Mouse (Mus musculus) kidney, postnatal 0 days (tissue): ENCODE measurements around the gene Pik3c2g. TPM values are rescaled to one million over a fixed set of nuclear protein-coding genes. Genes with fewer than 3 reads are reported as not detected.
A peak's percentile ranks its signal among the peaks of the same experiment; 100 is the strongest.

Experiments used
- ATAC-seq: fragments of 200-750 bp; cut with Nextera tagmentation; replicated peaks from 2 replicates; pipeline ENCODE4 v1.8.0; 2017; ENCODE audit warnings: low read depth, moderate number of reproducible peaks, moderate TSS enrichment, moderate library complexity; ENCODE audit not compliant: low FRiP score
- DNase-seq: peaks from one replicate; pipeline ENCODE4 v3.0.0-alpha.2; 2016; ENCODE audit warnings: low spot score
- H3K27ac ChIP-seq: fragments of 300-500 bp; sonication (generic); 2 replicates; pipeline ENCODE4 v1.5.1; 2014; ENCODE audit warnings: mild to moderate bottlenecking
- H3K27me3 ChIP-seq: fragments of 300-500 bp; sonication (generic); 2 replicates; pipeline ENCODE4 v1.6.1; 2014; ENCODE audit warnings: low read length, mixed read lengths; ENCODE audit not compliant: insufficient read depth
- H3K36me3 ChIP-seq: fragments of 300-500 bp; sonication (generic); 2 replicates; pipeline ENCODE4 v1.6.1; 2014; ENCODE audit warnings: low read length, mixed read lengths; ENCODE audit not compliant: insufficient read depth
- H3K4me1 ChIP-seq: fragments of 300-500 bp; sonication (generic); replicated peaks from 2 replicates; pipeline ENCODE4 v1.6.1; 2014; ENCODE audit warnings: antibody characterized with exemption, low read length, mixed read lengths; ENCODE audit not compliant: insufficient read depth
- H3K4me2 ChIP-seq: fragments of 300-500 bp; sonication (generic); 2 replicates; pipeline ENCODE4 v1.6.1; 2014; ENCODE audit warnings: mild to moderate bottlenecking, low read length, moderate library complexity, mixed read lengths
- H3K4me3 ChIP-seq: fragments of 300-500 bp; sonication (generic); replicated peaks from 2 replicates; pipeline ENCODE4 v1.5.1; 2014; ENCODE audit warnings: low read depth, low read length
- H3K9ac ChIP-seq: fragments of 300-500 bp; sonication (generic); 2 replicates; pipeline ENCODE4 v1.6.1; 2014; ENCODE audit warnings: low read depth, low read length
- H3K9me3 ChIP-seq: fragments of 300-500 bp; sonication (generic); replicated peaks from 2 replicates; pipeline ENCODE4 v1.6.1; 2016; ENCODE audit warnings: low read length, inconsistent platforms, mixed read lengths
- CTCF ChIP-seq: IDR thresholded peaks from 2 replicates; pipeline ENCODE4 v1.5.1; 2016; ENCODE audit warnings: antibody characterized with exemption, low read depth, mild to moderate bottlenecking, moderate library complexity
- WGBS: fragments of 180-500 bp; shearing (Covaris S2); extraction: QIAGEN DNeasy Blood & Tissue Kit; methylation state at CpG from one replicate; pipeline ENCODE4 v1.1.7; 2014; 5-methylcytosine and 5-hydroxymethylcytosine counted together
- polyA plus RNA-seq: library from polyadenylated mRNA; unstranded; fragments of >200 nt; fragmentation: Nextera tagmentation; extraction: Ambion mirVana; gene quantifications from 2 replicates; pipeline ENCODE4 v1.2.1, GENCODE M21; 2015

Pik3c2g gene
- 0.28 and 0.60 TPM in 2 replicates for polyA plus RNA-seq

GRCm38 (mm10) chr6:139586892-139587291 is at the start of gene Pik3c2g:
Pik3c2g (plus strand) TSS chr6:139587221.
- Histone ChIP-seq H3K4me3 (0 out of 2 replicates have a peak within 1 kb of the TSS, but pooled peaks have one; percentile 0), H3K9me3 (no peaks in the 10 kb centered on the region), H3K36me3 (no peaks in the 10 kb centered on the region), H3K27ac (no peak within 1 kb of the TSS), H3K4me1 (no peaks in the 10 kb centered on the region), H3K9ac (no peak within 1 kb of the TSS), H3K4me2 (0 out of 2 replicates have a peak within 1 kb of the TSS, but pooled peaks have one; percentile 28), H3K27me3 (no peaks in the 10 kb centered on the region)
- ATAC-seq (no peak), DNase-seq (no peak)
- 30% methylated on average over 15 of the region's 15 CpGs for WGBS
- no peak for TF ChIP-seq CTCF

- ATAC-seq (no peak), DNase-seq (peak; percentile 52)
- peak; percentile 73 for TF ChIP-seq CTCF
- H3K4me3 ChIP-seq = no peak overlapping the region
- no peaks in the 10 kb centered on the region for H3K9me3 ChIP-seq
- 57% methylated on average over 2 of the region's 2 CpGs for WGBS
- no peak overlapping the region for H3K4me2 ChIP-seq
- H3K36me3 ChIP-seq = no peaks in the 10 kb centered on the region
- H3K9ac ChIP-seq = no peak overlapping the region
- no peaks in the 10 kb centered on the region for H3K27me3 ChIP-seq
- no peak overlapping the region for H3K27ac ChIP-seq
- no peaks in the 10 kb centered on the region for H3K4me1 ChIP-seq
Observed at GRCm38 (mm10) chr6:139538469-139538868, 48.6 kb upstream of the Pik3c2g start.

- Histone ChIP-seq H3K4me3 (no peak overlapping the region), H3K36me3 (no peaks in the 10 kb centered on the region), H3K27ac (no peak overlapping the region), H3K9ac (no peak overlapping the region), H3K4me1 (no peaks in the 10 kb centered on the region), H3K9me3 (no peaks in the 10 kb centered on the region), H3K27me3 (no peaks in the 10 kb centered on the region), H3K4me2 (no peak overlapping the region)
- no peak for TF ChIP-seq CTCF
- ATAC-seq = no peak
- DNase-seq = no peak
- WGBS = 81% methylated on average over 7 of the region's 7 CpGs
Observed at GRCm38 (mm10) chr6:139555537-139556179, 31.4 kb upstream of the Pik3c2g start.

- Histone ChIP-seq H3K4me3 (no peak overlapping the region), H3K9me3 (no peaks in the 10 kb centered on the region), H3K9ac (no peak overlapping the region), H3K4me2 (no peak overlapping the region), H3K36me3 (no peaks in the 10 kb centered on the region), H3K27ac (no peak overlapping the region), H3K27me3 (no peaks in the 10 kb centered on the region), H3K4me1 (peaks cover 4% of the 10 kb centered on the region; the same call in 1 of the 2 replicates)
- 17% methylated on average over 7 of the region's 7 CpGs for WGBS
- no peak for TF ChIP-seq CTCF
- DNase-seq (peak; percentile 54), ATAC-seq (peak; percentile 72)
Observed at GRCm38 (mm10) chr6:139569211-139569610, 17.8 kb upstream of the Pik3c2g start.

GRCm38 (mm10) chr6:139575854-139576253 is 11.2 kb upstream of the Pik3c2g start:
- TF ChIP-seq CTCF = no peak
- no peak for DNase-seq
- no peak overlapping the region for H3K4me2 ChIP-seq
- H3K27me3 ChIP-seq = no peaks in the 10 kb centered on the region
- H3K4me3 ChIP-seq = no peak overlapping the region
- H3K9ac ChIP-seq = no peak overlapping the region
- ATAC-seq = no peak
- H3K27ac ChIP-seq = no peak overlapping the region
- no peaks in the 10 kb centered on the region for H3K9me3 ChIP-seq
- H3K36me3 ChIP-seq = no peaks in the 10 kb centered on the region
- H3K4me1 ChIP-seq = no peaks in the 10 kb centered on the region
- 36% methylated on average over 4 of the region's 4 CpGs for WGBS

GRCm38 (mm10) chr6:139576261-139577014 is 10.6 kb upstream of the Pik3c2g start:
- no peak overlapping the region for H3K4me3 ChIP-seq
- no peaks in the 10 kb centered on the region for H3K27me3 ChIP-seq
- no peaks in the 10 kb centered on the region for H3K4me1 ChIP-seq
- ATAC-seq (no peak), DNase-seq (no peak)
- H3K36me3 ChIP-seq = no peaks in the 10 kb centered on the region
- peak; percentile 49; the same call in 1 of the 2 replicates for TF ChIP-seq CTCF
- 66% methylated on average over 10 of the region's 10 CpGs for WGBS
- no peak overlapping the region for H3K27ac ChIP-seq
- no peak overlapping the region for H3K4me2 ChIP-seq
- H3K9ac ChIP-seq = no peak overlapping the region
- no peaks in the 10 kb centered on the region for H3K9me3 ChIP-seq
